Mouse (Mus musculus): Measurements from ENCODE around the gene Gm8122.
"Not testable (repeated sequence)": the region's sequence is repeated elsewhere in the genome, so short reads cannot be mapped to it uniquely, and the experiment has no call there.

GRCm38 (mm10) chr14:43235204-43235603 lies at the start of gene Gm8122:
- not testable (repeated sequence) for TF ChIP-seq POLR2A, CTCF (IDR thresholded peaks at IDR 0.05; ENCODE audit: extremely low read depth, insufficient read depth, low read length)
